Mouse (Mus musculus): ENCODE measurements at regions not wholly inside any gene's neighbourhood (a gene's known extent, or its start where the extent isn't known, plus 50 kb on each side); places are given as distances from the start of the nearest gene placed in this dataset.
A peak's percentile ranks its signal among the peaks of the same experiment; 100 is the strongest.

DNA sequence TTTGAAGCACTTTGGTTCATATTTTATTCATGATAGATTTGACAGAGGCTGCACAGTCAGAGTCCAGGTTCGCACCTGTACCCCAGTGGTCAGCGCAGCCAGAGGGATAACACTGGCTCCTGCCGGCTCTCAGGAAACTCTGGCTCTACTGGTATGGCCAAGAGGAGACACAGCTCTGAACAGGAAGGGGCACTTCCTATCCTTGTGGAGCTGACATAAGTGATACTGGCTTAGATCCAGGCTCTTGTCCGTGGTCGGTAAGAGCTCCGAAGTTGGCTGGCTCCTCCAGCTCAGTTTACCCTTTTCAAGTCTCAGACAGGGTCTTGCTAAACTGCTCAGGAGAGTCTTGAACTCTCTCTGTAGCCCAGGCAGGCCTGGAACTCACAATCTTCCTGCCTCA lies 113.6 kb upstream of the Med13l start:
- WGBS, result 52% methylated on average over 6 of the region's 6 CpGs
- Histone ChIP-seq H3K4me2 (no peak overlapping the region), H3K27ac (replicated peaks) (0 out of 2 replicates have a peak overlapping the region, but pooled peaks have one; percentile 21), H3K9me3 (no peaks in the 10 kb centered on the region), H3K36me3 (no peaks in the 10 kb centered on the region), H3K27me3 (replicated peaks) (peaks cover 18% of the 10 kb centered on the region; the same call in 1 of the 2 replicates), H3K4me1 (peaks cover 28% of the 10 kb centered on the region), H3K9ac (no peak overlapping the region), H3K4me3 (no peak overlapping the region)
- ATAC-seq (ENCODE audit: extremely low read depth, insufficient number of reproducible peaks, low FRiP score, low TSS enrichment), result no peak

DNA sequence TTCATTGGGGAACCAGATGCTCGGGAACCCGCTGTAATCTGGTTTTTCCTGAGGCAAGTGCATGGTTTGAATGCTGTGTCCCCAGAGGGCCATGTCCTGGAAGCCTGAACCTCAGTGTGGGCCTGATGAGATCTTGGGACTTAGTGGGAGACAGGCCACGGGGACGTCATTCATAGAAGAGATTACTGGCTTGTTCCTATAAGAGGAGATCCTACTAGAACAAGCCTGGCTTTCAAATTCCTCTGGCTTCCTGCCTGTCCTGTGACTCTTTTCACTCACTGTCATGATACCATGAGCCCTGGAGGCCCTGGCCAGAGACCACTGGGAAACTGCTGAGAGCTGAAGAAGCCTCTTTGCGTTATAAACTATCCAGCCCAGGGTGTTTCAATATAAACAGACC lies 113.1 kb upstream of the Med13l start:
- Histone ChIP-seq H3K27me3 (replicated peaks) (peaks cover 18% of the 10 kb centered on the region; the same call in 1 of the 2 replicates), H3K4me2 (no peak overlapping the region), H3K4me3 (no peak overlapping the region), H3K27ac (replicated peaks) (0 out of 2 replicates have a peak overlapping the region, but pooled peaks have one; percentile 21), H3K9me3 (no peaks in the 10 kb centered on the region), H3K36me3 (no peaks in the 10 kb centered on the region), H3K4me1 (peaks cover 28% of the 10 kb centered on the region), H3K9ac (no peak overlapping the region)
- ATAC-seq (ENCODE audit: extremely low read depth, insufficient number of reproducible peaks, low FRiP score, low TSS enrichment), result no peak
- WGBS, result 43% methylated on average over 5 of the region's 5 CpGs

DNA sequence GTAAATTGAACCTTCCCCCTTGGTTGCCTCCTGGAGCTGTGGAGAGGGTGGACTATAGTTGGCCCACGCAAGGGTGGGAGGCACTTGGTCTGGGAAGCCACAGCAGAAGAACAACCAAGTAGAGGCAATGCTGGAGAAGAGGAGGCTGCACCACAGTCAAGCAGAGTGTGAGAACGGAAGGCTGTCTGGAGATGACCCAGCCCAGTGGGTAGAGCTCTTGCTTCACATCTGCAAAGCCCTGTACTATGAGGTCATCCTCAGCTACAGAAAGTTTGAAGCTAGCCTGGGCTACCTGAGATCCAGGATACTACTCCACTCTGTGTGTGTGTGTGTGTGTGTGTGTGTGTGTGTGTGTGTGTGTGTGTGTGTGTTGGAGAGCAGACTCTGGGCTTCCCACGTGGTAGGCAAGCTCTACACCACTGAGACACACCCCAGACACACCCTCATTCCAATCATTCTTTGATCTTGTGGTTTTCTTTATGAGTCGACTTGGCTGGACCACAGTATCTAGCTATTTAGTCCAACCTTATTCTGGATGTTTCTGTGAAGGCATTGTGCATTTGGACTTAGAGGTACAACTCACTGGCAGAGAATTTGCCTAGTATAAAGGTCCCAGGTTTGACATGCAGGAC lies 111.5 kb upstream of the Med13l start:
- Histone ChIP-seq H3K27ac (replicated peaks) (no peak overlapping the region), H3K4me1 (peaks cover 28% of the 10 kb centered on the region), H3K4me3 (no peak overlapping the region), H3K27me3 (replicated peaks) (peaks cover 18% of the 10 kb centered on the region; the same call in 1 of the 2 replicates), H3K4me2 (no peak overlapping the region), H3K9ac (no peak overlapping the region), H3K36me3 (no peaks in the 10 kb centered on the region), H3K9me3 (no peaks in the 10 kb centered on the region)
- WGBS, result 49% methylated on average over 4 of the region's 4 CpGs
- no peak for ATAC-seq (ENCODE audit: extremely low read depth, insufficient number of reproducible peaks, low FRiP score, low TSS enrichment)

DNA sequence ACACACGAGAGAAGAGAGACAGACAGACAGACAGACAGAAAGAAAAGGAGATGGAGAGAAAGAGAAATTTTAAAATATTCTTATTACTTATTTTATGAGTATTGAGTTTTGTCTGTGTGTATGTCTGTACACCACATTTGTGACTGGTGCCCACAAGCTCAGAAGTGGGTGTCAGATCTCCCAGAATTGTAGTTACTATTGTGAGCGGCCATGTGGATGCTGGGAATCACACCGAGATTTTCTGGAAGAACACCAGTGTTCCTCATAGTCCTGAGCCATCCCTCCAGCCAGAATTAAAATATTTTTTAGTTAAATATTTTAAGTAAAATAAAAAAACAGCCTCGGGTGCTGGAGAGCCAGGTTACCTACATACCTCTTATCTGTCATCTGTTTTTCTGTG lies 110.6 kb upstream of the Med13l start:
- Histone ChIP-seq H3K4me1 (peaks cover 24% of the 10 kb centered on the region), H3K9me3 (no peaks in the 10 kb centered on the region), H3K27ac (replicated peaks) (no peak overlapping the region), H3K27me3 (replicated peaks) (peaks cover 13% of the 10 kb centered on the region; the same call in 1 of the 2 replicates), H3K9ac (no peak overlapping the region), H3K4me3 (no peak overlapping the region), H3K4me2 (no peak overlapping the region), H3K36me3 (no peaks in the 10 kb centered on the region)
- 77% methylated on average over 4 of the region's 4 CpGs for WGBS
- ATAC-seq (ENCODE audit: extremely low read depth, insufficient number of reproducible peaks, low FRiP score, low TSS enrichment), result no peak

GRCm38 (mm10) chr5:118452052-118452451 lies 108.4 kb upstream of the Med13l start:
- H3K4me2 ChIP-seq, result no peak overlapping the region
- H3K36me3 ChIP-seq, result no peaks in the 10 kb centered on the region
- 83% methylated on average over 2 of the region's 2 CpGs for WGBS
- H3K4me3 ChIP-seq, result no peak overlapping the region
- peaks cover 13% of the 10 kb centered on the region for H3K4me1 ChIP-seq
- no peak overlapping the region for H3K27ac ChIP-seq (replicated peaks)
- H3K9me3 ChIP-seq, result no peaks in the 10 kb centered on the region
- ATAC-seq (ENCODE audit: extremely low read depth, insufficient number of reproducible peaks, low FRiP score, low TSS enrichment), result no peak
- no peak overlapping the region for H3K9ac ChIP-seq
- H3K27me3 ChIP-seq (replicated peaks), result no peaks in the 10 kb centered on the region; the same call in 1 of the 2 replicates

- Histone ChIP-seq H3K36me3 (no peaks in the 10 kb centered on the region), H3K4me2 (no peak overlapping the region), H3K27me3 (replicated peaks) (no peaks in the 10 kb centered on the region; the same call in 1 of the 2 replicates), H3K4me1 (peaks cover 6% of the 10 kb centered on the region), H3K27ac (replicated peaks) (no peak overlapping the region), H3K4me3 (no peak overlapping the region), H3K9ac (no peak overlapping the region), H3K9me3 (no peaks in the 10 kb centered on the region)
- 92% methylated on average over 1 of the region's 1 CpGs for WGBS
- no peak for ATAC-seq (ENCODE audit: extremely low read depth, insufficient number of reproducible peaks, low FRiP score, low TSS enrichment)
These were observed 106.4 kb upstream of the Med13l start for GRCm38 (mm10) chr5:118454096-118454495.

DNA sequence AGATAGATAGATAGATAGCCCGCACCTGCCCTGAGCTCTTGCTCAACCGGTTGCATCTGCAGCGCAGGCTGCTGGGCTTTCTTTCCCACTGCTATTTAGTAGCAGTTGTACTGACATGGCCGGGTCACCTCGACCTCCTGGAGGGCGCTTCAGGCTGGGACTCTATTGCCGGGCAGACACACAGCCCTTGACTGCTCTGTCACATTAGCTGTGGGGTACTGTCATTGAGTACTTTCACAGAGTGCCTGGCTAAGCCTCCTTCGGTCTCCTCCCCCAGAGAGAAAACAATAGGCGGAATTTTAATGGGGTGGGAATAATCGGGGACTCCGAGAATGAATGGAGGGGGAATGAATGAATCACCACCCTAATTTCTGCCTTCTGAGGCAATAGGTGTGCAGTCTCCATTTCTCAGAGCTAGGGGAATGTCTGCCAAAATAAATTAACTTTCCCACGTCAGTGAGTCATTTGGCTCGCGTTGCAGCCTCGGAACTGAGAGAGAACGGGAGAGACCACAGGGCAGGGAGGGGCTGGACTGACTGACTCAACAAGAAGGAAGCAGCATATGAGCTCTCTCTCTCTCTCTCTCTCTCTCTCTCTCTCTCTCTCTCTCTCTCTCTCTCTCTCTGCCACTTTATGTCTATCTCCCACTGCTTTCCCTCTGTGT lies 101.6 kb upstream of the Med13l start:
- H3K36me3 ChIP-seq, result no peaks in the 10 kb centered on the region
- 3% methylated on average over 16 of the region's 16 CpGs for WGBS
- H3K9me3 ChIP-seq, result no peaks in the 10 kb centered on the region
- H3K4me1 ChIP-seq, result peaks cover 19% of the 10 kb centered on the region
- H3K27ac ChIP-seq (replicated peaks), result peak overlapping the region; percentile 69
- H3K9ac ChIP-seq, result peak overlapping the region; percentile 73
- H3K27me3 ChIP-seq (replicated peaks), result peaks cover 20% of the 10 kb centered on the region
- peak overlapping the region; percentile 69 for H3K4me2 ChIP-seq
- peak; percentile 43; the same call in 1 of the 2 replicates for ATAC-seq (ENCODE audit: extremely low read depth, insufficient number of reproducible peaks, low FRiP score, low TSS enrichment)
- peak overlapping the region; percentile 45 for H3K4me3 ChIP-seq

- WGBS, result 3% methylated on average over 12 of the region's 12 CpGs
These were observed 101.1 kb upstream of the Med13l start for GRCm38 (mm10) chr5:118459391-118459792.

DNA sequence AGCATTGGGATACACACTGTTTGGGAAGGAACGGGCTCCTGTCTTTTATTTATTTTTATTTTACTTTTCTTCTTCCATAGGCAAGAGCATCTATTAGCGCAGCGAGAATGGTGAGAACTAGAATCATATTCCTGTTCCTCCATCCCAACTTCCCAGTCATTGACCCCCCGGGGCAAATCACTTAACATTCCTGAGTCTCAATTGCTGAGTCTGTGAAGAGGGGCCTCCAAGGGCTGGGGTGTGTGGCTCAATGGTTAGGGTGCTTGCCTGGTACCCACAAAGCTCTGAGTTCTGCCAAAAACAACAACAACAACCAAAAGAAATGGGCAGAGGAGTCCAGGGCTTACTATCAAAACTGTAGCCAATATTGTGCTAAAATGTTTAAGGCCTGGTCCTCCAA lies 98.5 kb upstream of the Med13l start:
- Histone ChIP-seq H3K9ac (no peak overlapping the region), H3K36me3 (no peaks in the 10 kb centered on the region), H3K4me3 (no peak overlapping the region), H3K4me2 (no peak overlapping the region), H3K9me3 (no peaks in the 10 kb centered on the region), H3K27ac (replicated peaks) (no peak overlapping the region), H3K27me3 (replicated peaks) (peaks cover 20% of the 10 kb centered on the region), H3K4me1 (peaks cover 47% of the 10 kb centered on the region)
- 45% methylated on average over 4 of the region's 4 CpGs for WGBS
- no peak for ATAC-seq (ENCODE audit: extremely low read depth, insufficient number of reproducible peaks, low FRiP score, low TSS enrichment)

More at GRCm38 (mm10) chr5:118459391-118459792, 101.1 kb upstream of the Med13l start:
- Histone ChIP-seq H3K27ac (replicated peaks) (peak overlapping the region; percentile 69), H3K27me3 (replicated peaks) (peaks cover 20% of the 10 kb centered on the region), H3K9ac (peak overlapping the region; percentile 73), H3K4me2 (peak overlapping the region; percentile 69), H3K9me3 (no peaks in the 10 kb centered on the region), H3K4me3 (peak overlapping the region; percentile 45), H3K4me1 (peaks cover 24% of the 10 kb centered on the region), H3K36me3 (no peaks in the 10 kb centered on the region)
- ATAC-seq (ENCODE audit: extremely low read depth, insufficient number of reproducible peaks, low FRiP score, low TSS enrichment), result no peak; the same call in 1 of the 2 replicates

- peak; percentile 40 for ATAC-seq (ENCODE audit: extremely low read depth, insufficient number of reproducible peaks, low FRiP score, low TSS enrichment)
- H3K27me3 ChIP-seq (replicated peaks), result peaks cover 13% of the 10 kb centered on the region
- no peaks in the 10 kb centered on the region for H3K36me3 ChIP-seq
- 7% methylated on average over 22 of the region's 22 CpGs for WGBS
- peaks cover 34% of the 10 kb centered on the region for H3K4me1 ChIP-seq
- peak overlapping the region; percentile 44 for H3K4me3 ChIP-seq
- no peaks in the 10 kb centered on the region for H3K9me3 ChIP-seq
- H3K9ac ChIP-seq, result peak overlapping the region; percentile 68
- peak overlapping the region; percentile 51 for H3K27ac ChIP-seq (replicated peaks)
- peak overlapping the region; percentile 70 for H3K4me2 ChIP-seq
These were observed 95.3 kb upstream of the Med13l start for GRCm38 (mm10) chr5:118464931-118465801.

Measured in heart, embryonic 13.5 days (tissue).